Mouse (Mus musculus) limb, embryonic 15.5 days (tissue): ENCODE measurements around the gene Nedd9. TPM values are rescaled to one million over a fixed set of nuclear protein-coding genes. Genes with fewer than 3 reads are reported as not detected.

Experiments used
- ATAC-seq: fragments of 200-750 bp; cut with Nextera tagmentation; 2 replicates; pipeline ENCODE4 v1.8.0; 2017; ENCODE audit warnings: low read depth, moderate TSS enrichment; ENCODE audit not compliant: insufficient number of reproducible peaks, low FRiP score, low TSS enrichment
- H3K27ac ChIP-seq: fragments of 300-500 bp; sonication (generic); 2 replicates; pipeline ENCODE4 v1.5.1; 2015; ENCODE audit warnings: moderate library complexity, mild to moderate bottlenecking, inconsistent platforms
- H3K27me3 ChIP-seq: fragments of 300-500 bp; sonication (generic); 2 replicates; pipeline ENCODE4 v1.6.1; 2015; ENCODE audit warnings: inconsistent platforms
- H3K36me3 ChIP-seq: fragments of 300-500 bp; sonication (generic); 2 replicates; pipeline ENCODE4 v1.6.1; 2015; ENCODE audit warnings: inconsistent platforms
- H3K4me1 ChIP-seq: fragments of 300-500 bp; sonication (generic); 2 replicates; pipeline ENCODE4 v1.6.1; 2015; ENCODE audit warnings: inconsistent platforms
- H3K4me2 ChIP-seq: fragments of 300-500 bp; sonication (generic); 2 replicates; pipeline ENCODE4 v1.6.1; 2015; ENCODE audit warnings: mild to moderate bottlenecking, inconsistent platforms
- H3K4me3 ChIP-seq: fragments of 300-500 bp; sonication (generic); 2 replicates; pipeline ENCODE4 v1.5.1; 2015; ENCODE audit warnings: mild to moderate bottlenecking, inconsistent platforms
- H3K9ac ChIP-seq: fragments of 300-500 bp; sonication (generic); 2 replicates; pipeline ENCODE4 v1.6.1; 2015; ENCODE audit warnings: inconsistent platforms
- H3K9me3 ChIP-seq: fragments of 300-500 bp; sonication (generic); 2 replicates; pipeline ENCODE4 v1.6.1; 2016; ENCODE audit warnings: inconsistent platforms
- WGBS: fragments of 180-500 bp; shearing (Covaris S2); methylation state at CpG from one replicate; pipeline ENCODE4 v1.1.7; 2015; 5-methylcytosine and 5-hydroxymethylcytosine counted together
- polyA plus RNA-seq: library from polyadenylated mRNA; unstranded; fragments of >200 nt; fragmentation: Nextera tagmentation; extraction: Ambion mirVana; gene quantifications from 2 replicates; pipeline ENCODE4 v1.2.1, GENCODE M21; 2015

The Nedd9 gene
- polyA plus RNA-seq, 1 experiment from 2014 or later, result 40.1 TPM

- Histone ChIP-seq H3K4me3 (peak overlapping the region; percentile 68), H3K4me2 (peak overlapping the region; percentile 62), H3K27ac (peak overlapping the region; percentile 98), H3K4me1 (peaks cover 35% of the 10 kb centered on the region), H3K27me3 (no peaks in the 10 kb centered on the region), H3K9me3 (no peaks in the 10 kb centered on the region), H3K9ac (0 out of 2 replicates have a peak overlapping the region, but pooled peaks have one; percentile 4), H3K36me3 (no peaks in the 10 kb centered on the region)
- no peak for ATAC-seq
- 5% methylated on average over 16 of the region's 16 CpGs for WGBS
Measured at GRCm38 (mm10) chr13:41359330-41360215, 127.6 kb downstream of the Nedd9 start.

DNA sequence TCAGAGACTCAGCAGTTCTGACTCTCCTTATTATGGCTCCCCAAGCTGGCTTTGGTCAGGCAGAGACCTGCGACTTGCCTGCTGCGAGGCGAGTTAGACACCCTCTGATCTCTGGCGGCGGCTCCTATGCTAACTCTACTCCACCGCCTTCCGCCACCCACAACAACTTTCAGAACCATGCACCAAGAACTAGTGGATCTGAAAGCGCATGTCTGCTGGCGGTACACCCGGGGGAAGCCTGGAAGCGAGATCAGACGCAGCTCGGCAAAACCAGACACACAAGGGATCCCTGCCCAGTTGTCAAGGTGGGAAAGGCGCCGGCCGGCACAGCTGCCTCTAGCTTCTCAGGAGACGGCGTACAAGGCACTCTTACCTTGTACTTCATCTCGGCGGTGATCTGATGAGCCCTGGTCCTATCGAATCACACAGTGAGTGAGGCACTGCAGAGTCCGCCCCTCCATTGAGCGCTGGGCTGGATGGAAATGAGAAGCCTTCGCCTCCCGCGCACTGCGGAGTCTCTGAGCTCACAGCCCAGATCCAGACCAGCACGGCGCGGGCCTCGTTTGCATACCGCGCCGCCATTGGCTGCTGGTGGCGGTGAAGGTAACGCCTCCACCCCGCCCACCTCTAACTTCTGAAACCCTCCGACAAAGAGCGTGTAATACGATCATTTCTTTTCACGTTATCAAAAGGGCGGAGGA is 128.5 kb downstream of the Nedd9 start:
- H3K27me3 ChIP-seq, result no peaks in the 10 kb centered on the region
- H3K9me3 ChIP-seq, result no peaks in the 10 kb centered on the region
- no peaks in the 10 kb centered on the region for H3K36me3 ChIP-seq
- peak overlapping the region; percentile 98 for H3K27ac ChIP-seq
- H3K4me3 ChIP-seq, result peak overlapping the region; percentile 68
- peak overlapping the region; percentile 62 for H3K4me2 ChIP-seq
- under 1% methylated on average over 42 of the region's 42 CpGs for WGBS
- peaks cover 44% of the 10 kb centered on the region for H3K4me1 ChIP-seq
- H3K9ac ChIP-seq, result peak overlapping the region; percentile 67
- peak; percentile 98 for ATAC-seq

DNA sequence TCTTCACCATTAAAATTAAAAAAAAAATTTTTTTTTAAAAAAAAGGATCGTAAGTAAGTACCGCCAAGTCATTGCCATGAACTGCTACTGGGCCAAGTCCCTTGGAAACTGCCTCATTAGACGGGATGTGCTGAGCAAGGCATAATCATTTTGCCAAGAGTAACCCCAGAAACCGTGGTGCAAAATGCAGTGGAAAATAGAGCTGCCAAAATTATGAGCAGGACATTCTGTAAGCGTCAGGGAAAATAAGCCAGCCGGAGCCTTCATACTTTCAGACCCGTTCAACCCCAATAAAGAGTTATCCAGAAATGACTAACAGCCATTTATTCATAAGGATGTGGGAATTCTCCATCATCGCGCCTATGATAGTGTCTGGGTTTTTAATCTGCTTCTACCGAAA is 129.2 kb downstream of the Nedd9 start:
- Histone ChIP-seq H3K27ac (peak overlapping the region; percentile 98), H3K27me3 (no peaks in the 10 kb centered on the region), H3K4me2 (peak overlapping the region; percentile 62), H3K36me3 (no peaks in the 10 kb centered on the region), H3K9me3 (no peaks in the 10 kb centered on the region), H3K4me3 (peak overlapping the region; percentile 68), H3K4me1 (peaks cover 45% of the 10 kb centered on the region), H3K9ac (peak overlapping the region; percentile 67)
- WGBS, result 5% methylated on average over 10 of the region's 10 CpGs
- no peak for ATAC-seq

DNA sequence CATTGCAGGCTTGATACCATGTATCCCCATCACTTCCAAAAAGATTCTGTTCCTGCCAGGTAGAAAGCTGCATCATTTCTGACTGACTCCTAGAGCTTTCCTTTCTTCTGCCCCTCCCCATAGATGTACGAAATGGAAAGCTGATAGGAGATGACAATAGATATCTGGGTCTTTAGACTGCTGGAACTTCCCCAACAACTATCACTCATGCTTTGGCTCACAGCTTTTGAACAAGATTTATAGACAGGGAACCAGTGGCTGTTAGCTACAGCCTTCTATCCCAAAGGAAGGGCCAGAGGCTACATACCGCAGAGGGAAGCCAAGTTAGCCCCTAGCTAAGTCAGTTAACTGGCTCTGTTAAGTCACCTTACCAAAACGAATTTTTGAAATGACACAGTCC is 129.6 kb downstream of the Nedd9 start:
- 34% methylated on average over 3 of the region's 3 CpGs for WGBS
- H3K27me3 ChIP-seq, result no peaks in the 10 kb centered on the region

GRCm38 (mm10) chr13:41357161-41357560 is 130.0 kb downstream of the Nedd9 start:
- no peaks in the 10 kb centered on the region for H3K9me3 ChIP-seq
- no peaks in the 10 kb centered on the region for H3K36me3 ChIP-seq
- peaks cover 54% of the 10 kb centered on the region for H3K4me1 ChIP-seq
- H3K4me3 ChIP-seq, result peak overlapping the region; percentile 68
- no peak for ATAC-seq
- H3K4me2 ChIP-seq, result peak overlapping the region; percentile 62
- no peak overlapping the region for H3K9ac ChIP-seq
- H3K27ac ChIP-seq, result peak overlapping the region; percentile 98; the same call in 1 of the 2 replicates
- no peaks in the 10 kb centered on the region for H3K27me3 ChIP-seq
- WGBS, result 59% methylated on average over 4 of the region's 4 CpGs

More for the DNA sequence above, 129.6 kb downstream of the Nedd9 start:
- H3K36me3 ChIP-seq, result no peaks in the 10 kb centered on the region
- H3K4me3 ChIP-seq, result peak overlapping the region; percentile 68
- peak overlapping the region; percentile 62 for H3K4me2 ChIP-seq
- H3K27ac ChIP-seq, result peak overlapping the region; percentile 98
- peak overlapping the region; percentile 67 for H3K9ac ChIP-seq
- no peak for ATAC-seq
- no peaks in the 10 kb centered on the region for H3K9me3 ChIP-seq
- peaks cover 50% of the 10 kb centered on the region for H3K4me1 ChIP-seq

DNA sequence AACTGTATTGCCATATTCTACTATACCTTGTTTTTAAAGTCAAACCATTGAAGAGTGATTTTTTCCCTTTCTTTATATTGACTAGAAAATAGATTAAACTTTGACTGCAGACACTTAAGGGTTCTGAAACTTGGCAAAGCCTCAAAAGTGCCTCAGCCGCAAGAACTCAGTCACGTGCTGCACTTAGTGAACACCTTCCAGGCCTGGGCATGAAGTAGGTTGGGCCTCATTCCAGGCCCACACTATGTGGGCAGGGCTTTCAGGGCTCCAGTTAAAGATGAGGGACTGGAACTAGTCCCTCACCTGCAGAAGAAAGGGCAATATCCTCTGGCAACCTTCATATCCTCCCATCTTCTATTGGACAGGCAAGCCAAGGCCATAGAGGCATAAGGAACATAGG is 131.6 kb downstream of the Nedd9 start:
- no peaks in the 10 kb centered on the region for H3K9me3 ChIP-seq
- peak overlapping the region; percentile 16 for H3K4me3 ChIP-seq
- no peak for ATAC-seq

GRCm38 (mm10) chr13:41354591-41354990 is 132.6 kb downstream of the Nedd9 start:
- 54% methylated on average over 6 of the region's 6 CpGs for WGBS
- no peaks in the 10 kb centered on the region for H3K9me3 ChIP-seq
- no peaks in the 10 kb centered on the region for H3K27me3 ChIP-seq
- H3K4me3 ChIP-seq, result peak overlapping the region; percentile 11; the same call in 1 of the 2 replicates
- peak overlapping the region; percentile 13; the same call in 1 of the 2 replicates for H3K27ac ChIP-seq
- no peak for ATAC-seq
- H3K4me2 ChIP-seq, result peak overlapping the region; percentile 33; the same call in 1 of the 2 replicates
- peaks cover 49% of the 10 kb centered on the region for H3K4me1 ChIP-seq
- no peak overlapping the region for H3K9ac ChIP-seq
- no peaks in the 10 kb centered on the region for H3K36me3 ChIP-seq

More for the DNA sequence above, 131.6 kb downstream of the Nedd9 start:
- no peaks in the 10 kb centered on the region for H3K36me3 ChIP-seq
- H3K4me1 ChIP-seq, result peaks cover 54% of the 10 kb centered on the region
- WGBS, result 20% methylated on average over 2 of the region's 2 CpGs
- no peaks in the 10 kb centered on the region for H3K27me3 ChIP-seq
- H3K9ac ChIP-seq, result no peak overlapping the region
- H3K27ac ChIP-seq, result peak overlapping the region; percentile 27; the same call in 1 of the 2 replicates
- peak overlapping the region; percentile 33 for H3K4me2 ChIP-seq

DNA sequence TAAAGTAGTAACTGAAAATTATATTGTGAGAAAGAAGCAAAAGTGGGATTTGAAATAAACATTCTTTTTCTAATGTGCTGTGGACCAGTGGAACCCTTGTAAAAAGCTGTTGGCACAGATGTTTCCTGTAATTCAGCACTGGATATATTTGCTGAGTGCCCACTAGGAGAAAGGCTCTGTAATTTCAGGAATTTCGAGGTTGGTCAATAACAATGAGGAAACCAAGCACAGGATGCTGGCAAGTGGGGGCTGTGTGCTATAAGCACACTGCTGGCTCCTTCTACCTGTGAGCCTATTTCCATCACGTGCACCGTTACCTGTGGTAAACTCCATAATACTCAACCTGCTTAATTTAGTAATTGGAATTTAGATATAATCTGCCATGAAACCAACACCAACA is 133.5 kb downstream of the Nedd9 start:
- Histone ChIP-seq H3K9me3 (no peaks in the 10 kb centered on the region), H3K27me3 (no peaks in the 10 kb centered on the region), H3K4me2 (no peak overlapping the region), H3K9ac (no peak overlapping the region), H3K4me3 (no peak overlapping the region), H3K36me3 (no peaks in the 10 kb centered on the region), H3K27ac (no peak overlapping the region), H3K4me1 (peaks cover 51% of the 10 kb centered on the region)
- 45% methylated on average over 3 of the region's 3 CpGs for WGBS
- ATAC-seq, result no peak

DNA sequence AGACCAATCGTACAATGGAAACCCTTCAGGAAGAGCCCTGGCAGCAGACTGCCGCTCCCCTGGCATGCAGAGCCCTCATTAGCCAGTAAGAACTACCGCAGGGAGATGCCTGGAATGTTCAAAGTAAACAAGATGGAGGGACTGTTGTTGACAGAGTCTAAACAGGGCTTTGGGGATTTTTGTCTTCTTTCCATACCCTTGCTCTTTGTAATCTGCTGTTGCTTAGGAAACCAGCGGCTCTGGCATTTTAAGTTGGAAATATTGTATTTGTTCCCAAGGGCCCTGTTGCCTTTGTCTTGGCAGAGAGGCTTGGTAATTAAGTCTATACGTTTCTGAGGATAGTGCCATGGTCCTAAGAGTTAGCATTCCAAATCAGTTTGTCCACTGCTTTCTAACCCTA is 134.8 kb downstream of the Nedd9 start:
- H3K9ac ChIP-seq, result no peak overlapping the region
- no peak for ATAC-seq
- no peaks in the 10 kb centered on the region for H3K27me3 ChIP-seq
- H3K36me3 ChIP-seq, result no peaks in the 10 kb centered on the region
- no peaks in the 10 kb centered on the region for H3K9me3 ChIP-seq
- peak overlapping the region; percentile 47; the same call in 1 of the 2 replicates for H3K27ac ChIP-seq
- WGBS, result 28% methylated on average over 5 of the region's 5 CpGs
- no peak overlapping the region; the same call in 1 of the 2 replicates for H3K4me2 ChIP-seq
- H3K4me1 ChIP-seq, result peaks cover 55% of the 10 kb centered on the region
- no peak overlapping the region for H3K4me3 ChIP-seq

- Histone ChIP-seq H3K9me3 (no peaks in the 10 kb centered on the region), H3K9ac (no peak overlapping the region), H3K4me2 (no peak overlapping the region), H3K4me1 (peaks cover 46% of the 10 kb centered on the region), H3K36me3 (no peaks in the 10 kb centered on the region), H3K27ac (no peak overlapping the region), H3K4me3 (no peak overlapping the region), H3K27me3 (no peaks in the 10 kb centered on the region)
- no peak for ATAC-seq
- 84% methylated on average over 3 of the region's 3 CpGs for WGBS
Measured at GRCm38 (mm10) chr13:41350589-41350988, 136.6 kb downstream of the Nedd9 start.

DNA sequence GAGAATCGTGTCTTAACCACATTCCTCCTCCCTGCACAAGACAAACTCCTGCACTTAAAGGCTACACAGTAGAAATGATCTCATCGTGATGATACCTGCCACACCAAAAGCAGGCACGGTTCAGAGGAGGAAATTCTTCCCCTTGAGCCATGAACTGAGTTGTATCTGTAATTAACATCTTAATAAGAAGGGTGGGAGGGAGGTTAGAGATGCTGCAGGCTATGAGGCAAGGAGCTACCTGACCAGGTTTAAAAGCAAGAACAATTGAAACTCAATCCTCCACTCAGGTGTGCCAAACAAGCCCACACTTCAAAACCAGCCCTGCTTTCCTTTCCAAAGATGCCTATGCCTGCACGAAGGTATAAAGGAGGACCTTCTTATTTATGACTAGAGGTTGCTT is 137.4 kb downstream of the Nedd9 start:
- Histone ChIP-seq H3K36me3 (no peaks in the 10 kb centered on the region), H3K9me3 (no peaks in the 10 kb centered on the region), H3K4me3 (no peak overlapping the region), H3K4me1 (peaks cover 44% of the 10 kb centered on the region), H3K27me3 (no peaks in the 10 kb centered on the region), H3K9ac (no peak overlapping the region), H3K4me2 (no peak overlapping the region), H3K27ac (no peak overlapping the region)
- no peak for ATAC-seq
- 49% methylated on average over 4 of the region's 4 CpGs for WGBS

DNA sequence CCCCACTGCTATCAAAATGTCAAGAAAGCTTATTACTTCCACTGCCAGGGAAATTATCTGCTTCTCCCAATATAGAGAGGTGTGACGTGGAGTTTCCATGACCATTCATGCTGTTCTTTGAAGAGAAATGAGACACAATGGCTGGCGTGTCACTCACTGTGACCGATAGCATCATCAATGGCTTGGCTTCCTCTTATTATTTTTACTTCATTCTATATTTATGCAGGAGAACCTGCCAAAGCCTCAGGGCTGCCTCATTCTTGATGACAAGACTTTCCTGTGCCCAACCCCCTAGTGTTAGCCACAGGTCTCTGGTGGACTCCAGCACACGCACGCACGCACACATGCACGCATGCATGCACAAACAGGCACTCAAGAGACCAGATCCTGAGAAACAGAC is 141.4 kb downstream of the Nedd9 start:
- H3K27me3 ChIP-seq, result no peaks in the 10 kb centered on the region
- H3K36me3 ChIP-seq, result peaks cover 4% of the 10 kb centered on the region; the same call in 1 of the 2 replicates
- peaks cover 35% of the 10 kb centered on the region for H3K4me1 ChIP-seq
- H3K4me2 ChIP-seq, result no peak overlapping the region
- H3K4me3 ChIP-seq, result no peak overlapping the region
- ATAC-seq, result no peak
- H3K9me3 ChIP-seq, result no peaks in the 10 kb centered on the region
- H3K9ac ChIP-seq, result no peak overlapping the region
- 77% methylated on average over 7 of the region's 7 CpGs for WGBS
- H3K27ac ChIP-seq, result no peak overlapping the region
